Mouse (Mus musculus) stomach, embryonic 16.5 days (tissue): ENCODE measurements around the gene Slc35f1. TPM values are rescaled to one million over a fixed set of nuclear protein-coding genes. Genes with fewer than 3 reads are reported as not detected.

Experiments
- ATAC-seq: fragments of 200-750 bp; cut with Nextera tagmentation; 2 replicates; pipeline ENCODE4 v1.8.0; 2017; ENCODE audit warnings: moderate number of reproducible peaks, moderate TSS enrichment; ENCODE audit not compliant: insufficient read depth, low FRiP score
- H3K27ac ChIP-seq: fragments of 300-500 bp; sonication (generic); 2 replicates; pipeline ENCODE4 v1.5.1; 2014; ENCODE audit warnings: low read length
- H3K27me3 ChIP-seq: fragments of 300-500 bp; sonication (generic); 2 replicates; pipeline ENCODE4 v1.6.1; 2014; ENCODE audit warnings: low read length, control low read depth, mixed read lengths; ENCODE audit not compliant: control insufficient read depth, insufficient read depth
- H3K36me3 ChIP-seq: fragments of 300-500 bp; sonication (generic); 2 replicates; pipeline ENCODE4 v1.6.1; 2014; ENCODE audit warnings: low read length; ENCODE audit not compliant: control insufficient read depth, insufficient read depth
- H3K4me1 ChIP-seq: fragments of 300-500 bp; sonication (generic); 2 replicates; pipeline ENCODE4 v1.6.1; 2014; ENCODE audit warnings: low read length, control low read depth, mixed read lengths; ENCODE audit not compliant: control insufficient read depth, insufficient read depth
- H3K4me2 ChIP-seq: fragments of 300-500 bp; sonication (generic); 2 replicates; pipeline ENCODE4 v1.6.1; 2014; ENCODE audit warnings: low read depth, low read length, mixed read lengths
- H3K4me3 ChIP-seq: fragments of 300-500 bp; sonication (generic); replicated peaks from 2 replicates; pipeline ENCODE4 v1.5.1; 2014; ENCODE audit warnings: mild to moderate bottlenecking, low read length
- H3K9ac ChIP-seq: fragments of 300-500 bp; sonication (generic); 2 replicates; pipeline ENCODE4 v1.6.1; 2014; ENCODE audit warnings: low read length
- H3K9me3 ChIP-seq: fragments of 300-500 bp; sonication (generic); replicated peaks from 2 replicates; pipeline ENCODE4 v1.6.1; 2016; ENCODE audit warnings: low read length, control low read depth; ENCODE audit not compliant: control insufficient read depth
- WGBS: fragments of 180-500 bp; shearing (Covaris S2); extraction: QIAGEN DNeasy Blood & Tissue Kit; methylation state at CpG from one replicate; pipeline ENCODE4 v1.1.7; 2014; 5-methylcytosine and 5-hydroxymethylcytosine counted together
- polyA plus RNA-seq: library from polyadenylated mRNA; unstranded; fragments of >200 nt; fragmentation: Nextera tagmentation; extraction: Ambion mirVana; gene quantifications from 2 replicates; pipeline ENCODE4 v1.2.1, GENCODE M21; 2015

Slc35f1 gene
- polyA plus RNA-seq, 1 experiment from 2014 or later: 2.6 TPM

GRCm38 (mm10) chr10:52758589-52758988 is 68.3 kb downstream of the Slc35f1 start:
- Histone ChIP-seq H3K4me1 (no peaks in the 10 kb centered on the region), H3K27ac (no peak overlapping the region), H3K9ac (no peak overlapping the region), H3K27me3 (no peaks in the 10 kb centered on the region), H3K9me3 (no peaks in the 10 kb centered on the region), H3K4me2 (no peak overlapping the region), H3K36me3 (no peaks in the 10 kb centered on the region), H3K4me3 (no peak overlapping the region)
- no peak for ATAC-seq
- WGBS: 29% methylated on average over 4 of the region's 4 CpGs

GRCm38 (mm10) chr10:52760527-52760926 is 70.2 kb downstream of the Slc35f1 start:
- no peak for ATAC-seq
- Histone ChIP-seq H3K9me3 (no peaks in the 10 kb centered on the region), H3K4me3 (no peak overlapping the region), H3K36me3 (no peaks in the 10 kb centered on the region), H3K4me2 (no peak overlapping the region), H3K4me1 (no peaks in the 10 kb centered on the region), H3K27me3 (no peaks in the 10 kb centered on the region), H3K9ac (no peak overlapping the region), H3K27ac (no peak overlapping the region)
- 92% methylated on average over 1 of the region's 1 CpGs for WGBS

- Histone ChIP-seq H3K4me2 (no peak overlapping the region), H3K9ac (no peak overlapping the region), H3K27ac (peak overlapping the region; percentile 23; the same call in 1 of the 2 replicates), H3K36me3 (no peaks in the 10 kb centered on the region), H3K4me1 (no peaks in the 10 kb centered on the region), H3K9me3 (no peaks in the 10 kb centered on the region), H3K4me3 (no peak overlapping the region), H3K27me3 (no peaks in the 10 kb centered on the region)
- 44% methylated on average over 4 of the region's 4 CpGs for WGBS
- ATAC-seq: peak; percentile 60; the same call in 1 of the 2 replicates
Measured at GRCm38 (mm10) chr10:52779926-52780485, 89.7 kb downstream of the Slc35f1 start.

DNA sequence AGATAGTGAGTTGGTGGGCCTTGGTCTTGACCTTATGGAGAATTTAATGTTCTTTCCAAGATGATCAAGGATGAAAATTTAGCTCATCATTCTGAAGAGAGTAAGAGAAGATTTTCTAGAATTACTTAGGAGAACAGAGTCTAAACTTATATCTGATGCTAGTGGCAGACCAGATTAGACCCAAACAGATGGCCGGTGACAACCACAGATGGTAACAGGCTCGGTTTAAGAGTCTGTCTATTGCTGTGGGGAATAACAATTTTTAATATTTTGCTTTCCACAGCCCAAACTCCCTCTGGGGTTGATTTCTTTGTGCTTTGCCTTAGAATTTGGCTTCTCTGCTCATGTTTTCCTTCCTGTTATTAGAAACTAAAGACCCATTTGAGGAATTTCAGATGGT is 96.7 kb downstream of the Slc35f1 start:
- WGBS: 71% methylated on average over 2 of the region's 2 CpGs

DNA sequence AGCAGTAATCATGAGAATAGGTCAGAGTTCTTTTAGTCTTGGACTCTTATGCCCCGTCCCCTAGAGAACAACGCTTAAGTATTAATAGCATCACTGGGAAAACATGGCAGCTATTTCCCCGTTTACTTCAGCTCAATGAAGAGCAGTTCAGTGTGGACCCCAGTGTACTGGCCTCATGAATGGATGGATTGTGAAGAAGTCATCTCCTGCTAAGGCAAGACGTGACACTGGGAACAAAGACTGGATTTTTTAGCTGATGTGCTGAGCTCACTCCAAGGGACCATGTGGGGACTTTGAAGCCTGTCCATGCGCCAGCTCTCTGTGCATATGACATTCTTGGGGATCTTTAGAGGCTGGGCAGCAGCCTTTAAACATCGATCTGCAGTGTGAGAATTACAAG is 101.2 kb downstream of the Slc35f1 start:
- H3K4me2 ChIP-seq: no peak overlapping the region
- no peaks in the 10 kb centered on the region for H3K27me3 ChIP-seq
- H3K4me1 ChIP-seq: no peaks in the 10 kb centered on the region
- no peaks in the 10 kb centered on the region for H3K36me3 ChIP-seq
- no peak overlapping the region for H3K4me3 ChIP-seq
- 82% methylated on average over 6 of the region's 6 CpGs for WGBS
- no peak for ATAC-seq
- no peaks in the 10 kb centered on the region for H3K9me3 ChIP-seq
- no peak overlapping the region for H3K27ac ChIP-seq
- H3K9ac ChIP-seq: no peak overlapping the region

More for the DNA sequence above, 96.7 kb downstream of the Slc35f1 start:
- Histone ChIP-seq H3K9me3 (no peaks in the 10 kb centered on the region), H3K4me2 (no peak overlapping the region), H3K4me1 (no peaks in the 10 kb centered on the region), H3K36me3 (no peaks in the 10 kb centered on the region), H3K9ac (no peak overlapping the region), H3K27ac (no peak overlapping the region), H3K4me3 (no peak overlapping the region), H3K27me3 (no peaks in the 10 kb centered on the region)
- ATAC-seq: no peak

GRCm38 (mm10) chr10:52797454-52797853 is 107.1 kb downstream of the Slc35f1 start:
- no peak for ATAC-seq
- no peaks in the 10 kb centered on the region for H3K36me3 ChIP-seq
- no peaks in the 10 kb centered on the region for H3K27me3 ChIP-seq
- H3K27ac ChIP-seq: no peak overlapping the region
- no peaks in the 10 kb centered on the region for H3K9me3 ChIP-seq
- H3K4me3 ChIP-seq: no peak overlapping the region
- WGBS: 73% methylated on average over 4 of the region's 4 CpGs
- H3K4me2 ChIP-seq: no peak overlapping the region
- no peaks in the 10 kb centered on the region for H3K4me1 ChIP-seq
- no peak overlapping the region for H3K9ac ChIP-seq

DNA sequence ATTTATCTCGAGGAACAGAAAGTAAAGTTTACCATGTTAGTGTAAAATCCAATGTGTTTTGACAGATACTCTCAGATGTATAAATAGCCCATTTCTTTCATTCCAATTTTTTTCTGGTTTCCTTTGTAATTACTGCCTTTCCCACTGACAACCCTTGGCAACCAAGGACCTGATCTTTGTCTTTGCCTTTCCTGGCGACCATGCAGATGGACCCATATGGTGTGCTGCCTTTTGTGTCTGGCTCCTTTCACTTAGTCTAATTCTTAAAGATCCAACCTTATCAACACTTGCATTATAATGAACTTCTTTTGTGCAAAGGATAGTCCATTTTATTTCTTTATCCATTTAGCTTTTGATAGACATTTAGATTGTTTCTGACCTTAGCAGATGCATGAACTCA is 117.5 kb downstream of the Slc35f1 start:
- WGBS: 59% methylated on average over 2 of the region's 2 CpGs

DNA sequence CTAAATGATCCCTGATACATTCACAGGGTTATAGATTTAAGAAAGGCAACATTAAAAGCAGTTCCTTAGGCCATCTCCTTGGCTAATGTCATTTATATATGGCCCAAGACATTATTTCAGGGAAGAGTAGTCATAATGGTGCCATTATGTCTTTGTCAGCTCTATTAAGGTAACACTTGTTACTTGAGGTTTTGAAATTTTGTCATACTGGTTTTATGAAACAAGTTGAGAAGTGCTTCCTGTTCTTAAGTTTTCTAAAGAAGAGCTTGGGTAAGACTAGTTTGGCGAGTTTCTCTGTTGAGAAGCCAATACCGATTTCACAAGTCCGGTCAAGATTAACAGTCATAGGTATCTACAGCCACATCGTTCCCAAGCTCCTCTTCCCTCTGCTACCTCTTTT is 122.5 kb downstream of the Slc35f1 start:
- no peaks in the 10 kb centered on the region for H3K9me3 ChIP-seq
- no peaks in the 10 kb centered on the region for H3K27me3 ChIP-seq
- 81% methylated on average over 4 of the region's 4 CpGs for WGBS
- H3K36me3 ChIP-seq: no peaks in the 10 kb centered on the region
- ATAC-seq: no peak
- no peaks in the 10 kb centered on the region for H3K4me1 ChIP-seq
- H3K27ac ChIP-seq: no peak overlapping the region
- no peak overlapping the region for H3K4me2 ChIP-seq
- no peak overlapping the region for H3K9ac ChIP-seq
- no peak overlapping the region for H3K4me3 ChIP-seq

More for the DNA sequence above, 117.5 kb downstream of the Slc35f1 start:
- Histone ChIP-seq H3K36me3 (no peaks in the 10 kb centered on the region), H3K4me3 (no peak overlapping the region), H3K27me3 (no peaks in the 10 kb centered on the region), H3K9ac (no peak overlapping the region), H3K4me1 (no peaks in the 10 kb centered on the region), H3K27ac (no peak overlapping the region), H3K4me2 (no peak overlapping the region), H3K9me3 (no peaks in the 10 kb centered on the region)
- no peak for ATAC-seq

- Histone ChIP-seq H3K9ac (no peak overlapping the region), H3K4me3 (no peak overlapping the region), H3K27me3 (no peaks in the 10 kb centered on the region), H3K36me3 (no peaks in the 10 kb centered on the region), H3K9me3 (no peaks in the 10 kb centered on the region), H3K4me1 (no peaks in the 10 kb centered on the region), H3K27ac (no peak overlapping the region), H3K4me2 (no peak overlapping the region)
- WGBS: 86% methylated on average over 5 of the region's 5 CpGs
- ATAC-seq: no peak
Measured at GRCm38 (mm10) chr10:52814358-52814757, 124.0 kb downstream of the Slc35f1 start.
